Mouse (Mus musculus) right cerebral cortex, postnatal 14 days (tissue): ENCODE measurements around the gene Pml.
A peak's percentile ranks its signal among the peaks of the same experiment; 100 is the strongest.
"Not testable (repeated sequence)": the region's sequence is repeated elsewhere in the genome, so short reads cannot be mapped to it uniquely, and the experiment has no call there.

Experiments used
- DNase-seq: peaks from one replicate; pipeline ENCODE4 v3.0.0; 2022

Gene Pml

GRCm38 (mm10) chr9:58249592-58250192 lies at the start of gene Pml:
Gene Pml, minus strand, starts transcription at chr9:58249786.
- DNase-seq, result peak; percentile 63

GRCm38 (mm10) chr9:58297961-58298477 lies 48.4 kb upstream of the Pml start:
- no peak for DNase-seq

- no peak for DNase-seq
Measured at GRCm38 (mm10) chr9:58297065-58297464, 47.5 kb upstream of the Pml start.

GRCm38 (mm10) chr9:58295766-58296361 lies 46.3 kb upstream of the Pml start:
- no peak for DNase-seq

- DNase-seq, result no peak
Measured at GRCm38 (mm10) chr9:58295345-58295744, 45.8 kb upstream of the Pml start.

GRCm38 (mm10) chr9:58294527-58294926 lies 44.9 kb upstream of the Pml start:
- DNase-seq, result no peak

GRCm38 (mm10) chr9:58289901-58290300 lies 40.3 kb upstream of the Pml start:
- no peak for DNase-seq

GRCm38 (mm10) chr9:58289090-58289489 lies 39.5 kb upstream of the Pml start:
- DNase-seq, result no peak

- DNase-seq, result no peak
Measured at GRCm38 (mm10) chr9:58283431-58283830, 33.8 kb upstream of the Pml start.

GRCm38 (mm10) chr9:58281597-58281996 lies 32.0 kb upstream of the Pml start:
- DNase-seq, result no peak

GRCm38 (mm10) chr9:58280259-58281109 lies 30.9 kb upstream of the Pml start:
- peak; percentile 29 for DNase-seq

GRCm38 (mm10) chr9:58279780-58280179 lies 30.2 kb upstream of the Pml start:
- DNase-seq, result no peak

GRCm38 (mm10) chr9:58278821-58279723 lies 29.5 kb upstream of the Pml start:
- DNase-seq, result no peak

- no peak for DNase-seq
Measured at GRCm38 (mm10) chr9:58278313-58278712, 28.7 kb upstream of the Pml start.

GRCm38 (mm10) chr9:58276346-58276745 lies 26.8 kb upstream of the Pml start:
- no peak for DNase-seq

- DNase-seq, result no peak
Measured at GRCm38 (mm10) chr9:58275797-58276196, 26.2 kb upstream of the Pml start.

GRCm38 (mm10) chr9:58275115-58275774 lies 25.7 kb upstream of the Pml start:
- DNase-seq, result no peak

GRCm38 (mm10) chr9:58274626-58275025 lies 25.0 kb upstream of the Pml start:
- DNase-seq, result no peak

- no peak for DNase-seq
Measured at GRCm38 (mm10) chr9:58274101-58274604, 24.6 kb upstream of the Pml start.

GRCm38 (mm10) chr9:58272855-58273254 lies 23.3 kb upstream of the Pml start:
- no peak for DNase-seq

GRCm38 (mm10) chr9:58272068-58272541 lies 22.5 kb upstream of the Pml start:
- no peak for DNase-seq

GRCm38 (mm10) chr9:58271551-58271950 lies 22.0 kb upstream of the Pml start:
- not testable (repeated sequence) for DNase-seq
